Mouse (Mus musculus): Measurements from ENCODE around the gene Cyp2d26. TPM values are rescaled to one million over a fixed set of nuclear protein-coding genes. Genes with fewer than 3 reads are reported as not detected.

The Cyp2d26 gene
- total RNA-seq, 1 experiment, result not detected

DNA sequence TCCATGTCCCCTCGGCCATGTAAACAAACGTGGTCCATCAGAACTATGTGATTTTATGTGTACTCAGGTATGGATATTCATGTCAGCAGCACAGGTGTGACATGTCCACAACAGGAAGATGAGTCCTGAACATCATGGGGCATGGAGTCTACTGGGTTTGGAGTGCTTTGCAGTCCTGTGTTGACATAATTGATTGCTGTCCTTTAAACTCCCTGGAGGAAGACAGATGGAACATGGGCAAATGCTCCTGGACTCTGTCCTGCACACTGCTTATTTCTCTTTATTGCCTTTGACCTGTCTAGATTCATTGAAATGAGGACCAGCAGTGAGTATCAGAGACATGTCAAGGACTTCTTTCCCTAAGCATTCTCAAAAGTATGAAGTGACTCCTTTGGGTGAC, 28.2 kb downstream of the Cyp2d26 start:
- Histone ChIP-seq H3K36me3 (ENCODE audit: control insufficient read depth, insufficient read depth, low read length, poor library complexity, severe bottlenecking) (no peaks in the 10 kb centered on the region), H3K9ac (ENCODE audit: insufficient read depth, low read depth, low read length, poor library complexity, severe bottlenecking) (no peak overlapping the region), H3K9me3 (ENCODE audit: control insufficient read depth, insufficient read depth, low read depth, low read length) (no peaks in the 10 kb centered on the region), H3K27ac (ENCODE audit: insufficient read depth, low read depth, low read length, poor library complexity, severe bottlenecking) (no peak overlapping the region), H3K4me1 (ENCODE audit: control insufficient read depth in 2 of 2, insufficient read depth in 2 of 2, low read length in 2 of 2, poor library complexity in 1 of 2) (no peaks in the 10 kb centered on the region), H3K4me3 (ENCODE audit: insufficient read depth in 1 of 2, low read depth in 1 of 2, low read length in 2 of 2, poor library complexity in 1 of 2, severe bottlenecking in 1 of 2) (no peak overlapping the region)
- DNase-seq (ENCODE audit: low read depth, low spot score), result no peak
- no peak for TF ChIP-seq CHD2 (IDR thresholded peaks at IDR 0.05; ENCODE audit: low read depth, low read length)
- no peak for TF ChIP-seq MAFK (IDR thresholded peaks at IDR 0.05; ENCODE audit: insufficient read depth, low read depth, low read length)
- no peak for TF ChIP-seq ZC3H11A (IDR thresholded peaks at IDR 0.05; ENCODE audit: borderline replicate concordance, low read depth, low read length)
- TF ChIP-seq HCFC1 (IDR thresholded peaks at IDR 0.05; ENCODE audit: borderline replicate concordance, insufficient read depth, low read length), result no peak
- TF ChIP-seq ZNF384 (IDR thresholded peaks at IDR 0.05; ENCODE audit: low read depth, low read length), result no peak
- in situ Hi-C loops (cut with MboI; ENCODE audit: low sequenced_read_pairs in 2 of 2, unreplicated experiment in 2 of 2), result no loop called here

DNA sequence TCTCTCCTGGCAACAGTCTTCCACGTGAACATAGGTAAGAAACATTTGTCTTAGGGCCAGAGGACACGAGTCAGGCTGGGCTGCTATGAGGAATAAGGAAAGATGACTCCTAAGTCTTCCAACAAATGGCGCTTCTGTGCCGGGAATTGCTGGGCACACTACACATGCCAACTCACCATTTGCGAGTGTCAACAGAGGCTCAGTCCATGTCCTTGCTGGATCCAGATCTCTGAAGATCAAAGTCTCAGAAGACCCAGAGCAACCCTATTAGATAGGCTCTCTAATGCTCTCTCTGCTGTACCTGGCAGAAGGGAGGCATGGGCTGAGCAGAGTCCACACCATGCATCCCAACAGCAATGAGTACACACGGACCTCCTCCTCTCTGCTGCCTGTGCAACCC, 29.2 kb downstream of the Cyp2d26 start:
- Histone ChIP-seq H3K4me3 (ENCODE audit: insufficient read depth in 1 of 2, low read depth in 1 of 2, low read length in 2 of 2, poor library complexity in 1 of 2, severe bottlenecking in 1 of 2) (no peak overlapping the region), H3K27ac (ENCODE audit: insufficient read depth, low read depth, low read length, poor library complexity, severe bottlenecking) (no peak overlapping the region), H3K36me3 (ENCODE audit: control insufficient read depth, insufficient read depth, low read length, poor library complexity, severe bottlenecking) (no peaks in the 10 kb centered on the region), H3K9me3 (ENCODE audit: control insufficient read depth, insufficient read depth, low read depth, low read length) (no peaks in the 10 kb centered on the region), H3K9ac (ENCODE audit: insufficient read depth, low read depth, low read length, poor library complexity, severe bottlenecking) (no peak overlapping the region), H3K4me1 (ENCODE audit: control insufficient read depth in 2 of 2, insufficient read depth in 2 of 2, low read length in 2 of 2, poor library complexity in 1 of 2) (no peaks in the 10 kb centered on the region)
- in situ Hi-C loops (cut with MboI; ENCODE audit: low sequenced_read_pairs in 2 of 2, unreplicated experiment in 2 of 2), result no loop called here
- TF ChIP-seq ZC3H11A (IDR thresholded peaks at IDR 0.05; ENCODE audit: borderline replicate concordance, low read depth, low read length) (no peak), HCFC1 (IDR thresholded peaks at IDR 0.05; ENCODE audit: borderline replicate concordance, insufficient read depth, low read length) (no peak)
- DNase-seq (ENCODE audit: low read depth, low spot score), result no peak

DNA sequence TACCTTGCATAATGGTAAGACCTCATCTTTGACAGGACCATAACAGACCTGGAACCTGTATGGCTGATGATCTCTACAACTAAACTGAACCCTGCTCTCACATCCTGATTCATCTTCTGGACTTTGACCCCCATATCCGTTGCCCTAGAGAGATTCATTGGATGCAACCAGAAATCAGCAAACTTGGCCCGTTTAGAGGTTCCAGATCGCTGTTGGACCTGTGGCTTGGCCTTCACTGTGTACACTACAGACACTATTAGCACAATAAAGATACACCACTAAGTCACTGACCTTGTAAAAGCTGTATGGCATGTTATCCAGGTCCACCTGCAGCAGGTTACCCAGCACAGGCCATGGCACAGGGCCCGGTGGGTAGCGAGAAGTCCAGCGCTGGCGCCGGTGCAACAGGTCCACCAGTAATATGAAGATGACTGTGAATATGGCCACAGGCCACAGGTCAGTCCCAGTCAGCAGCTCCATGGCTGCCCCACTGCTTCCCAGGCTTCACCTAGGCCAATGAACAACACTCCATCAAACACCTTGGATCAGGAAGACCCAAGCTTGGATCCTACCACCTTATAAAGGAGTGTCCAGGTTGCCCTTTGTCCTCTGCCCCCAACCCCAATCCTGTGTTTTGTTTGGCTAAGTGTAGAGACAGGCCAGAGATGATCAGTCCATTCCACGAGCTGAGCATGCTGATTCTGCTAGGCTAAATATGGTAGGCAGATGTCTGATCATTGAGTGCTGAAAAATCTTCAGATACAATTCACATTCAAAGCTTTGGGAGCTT, 30.3 kb downstream of the Cyp2d26 start, which contains the start of gene Cyp2d40:
Gene Cyp2d40, minus strand, starts transcription at position 553 of the 790 bp plus-strand sequence.
- no peak for DNase-seq (ENCODE audit: low read depth, low spot score)
- no peak within 1 kb of the TSS for H3K27ac ChIP-seq (ENCODE audit: insufficient read depth, low read depth, low read length, poor library complexity, severe bottlenecking)
- H3K4me1 ChIP-seq (ENCODE audit: control insufficient read depth in 2 of 2, insufficient read depth in 2 of 2, low read length in 2 of 2, poor library complexity in 1 of 2), result no peaks in the 10 kb centered on the region
- in situ Hi-C loops (cut with MboI; ENCODE audit: low sequenced_read_pairs in 2 of 2, unreplicated experiment in 2 of 2), result no loop called here
- H3K4me3 ChIP-seq (ENCODE audit: insufficient read depth in 1 of 2, low read depth in 1 of 2, low read length in 2 of 2, poor library complexity in 1 of 2, severe bottlenecking in 1 of 2), result no peak within 1 kb of the TSS
- H3K9me3 ChIP-seq (ENCODE audit: control insufficient read depth, insufficient read depth, low read depth, low read length), result no peaks in the 10 kb centered on the region
- H3K9ac ChIP-seq (ENCODE audit: insufficient read depth, low read depth, low read length, poor library complexity, severe bottlenecking), result no peak within 1 kb of the TSS
- no peaks in the 10 kb centered on the region for H3K36me3 ChIP-seq (ENCODE audit: control insufficient read depth, insufficient read depth, low read length, poor library complexity, severe bottlenecking)
- no peak for TF ChIP-seq ZC3H11A (IDR thresholded peaks at IDR 0.05; ENCODE audit: borderline replicate concordance, low read depth, low read length)
- TF ChIP-seq MAFK (IDR thresholded peaks at IDR 0.05; ENCODE audit: insufficient read depth, low read depth, low read length), result no peak
- no peak for TF ChIP-seq ZNF384 (IDR thresholded peaks at IDR 0.05; ENCODE audit: low read depth, low read length)
- TF ChIP-seq CHD2 (IDR thresholded peaks at IDR 0.05; ENCODE audit: low read depth, low read length), result no peak

DNA sequence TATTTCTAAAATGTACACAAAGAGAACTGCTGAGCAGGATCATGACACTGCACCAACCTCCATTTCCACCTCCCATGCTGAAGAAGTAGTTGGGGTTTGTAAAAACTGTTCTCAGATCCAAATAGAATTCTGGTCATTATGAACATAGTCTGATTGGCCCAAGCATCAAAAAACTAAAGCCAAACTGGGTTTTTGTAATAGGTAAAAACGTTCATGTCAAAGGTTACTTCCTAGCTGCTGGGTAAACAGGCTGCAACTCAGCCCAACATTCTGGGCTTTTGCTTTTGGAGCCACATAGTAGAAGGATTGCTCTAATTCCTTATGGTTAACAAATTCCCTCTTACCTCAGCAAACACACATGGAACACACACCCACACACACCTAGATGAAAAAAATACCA, 46.0 kb downstream of the Cyp2d26 start:
- no peak overlapping the region for H3K27ac ChIP-seq (ENCODE audit: insufficient read depth, low read depth, low read length, poor library complexity, severe bottlenecking)
- no peak for TF ChIP-seq MAFK (IDR thresholded peaks at IDR 0.05; ENCODE audit: insufficient read depth, low read depth, low read length)
- no peak for TF ChIP-seq HCFC1 (IDR thresholded peaks at IDR 0.05; ENCODE audit: borderline replicate concordance, insufficient read depth, low read length)
- no peak for DNase-seq (ENCODE audit: low read depth, low spot score)
- H3K36me3 ChIP-seq (ENCODE audit: control insufficient read depth, insufficient read depth, low read length, poor library complexity, severe bottlenecking), result no peaks in the 10 kb centered on the region
- H3K4me3 ChIP-seq (ENCODE audit: insufficient read depth in 1 of 2, low read depth in 1 of 2, low read length in 2 of 2, poor library complexity in 1 of 2, severe bottlenecking in 1 of 2), result no peak overlapping the region
- in situ Hi-C loops (cut with MboI; ENCODE audit: low sequenced_read_pairs in 2 of 2, unreplicated experiment in 2 of 2), result no loop called here
- 0 out of 2 replicates have a peak, but pooled peaks cover 2% of the 10 kb centered on the region for H3K9me3 ChIP-seq (ENCODE audit: control insufficient read depth, insufficient read depth, low read depth, low read length)
- no peaks in the 10 kb centered on the region for H3K4me1 ChIP-seq (ENCODE audit: control insufficient read depth in 2 of 2, insufficient read depth in 2 of 2, low read length in 2 of 2, poor library complexity in 1 of 2)
- no peak overlapping the region for H3K9ac ChIP-seq (ENCODE audit: insufficient read depth, low read depth, low read length, poor library complexity, severe bottlenecking)

DNA sequence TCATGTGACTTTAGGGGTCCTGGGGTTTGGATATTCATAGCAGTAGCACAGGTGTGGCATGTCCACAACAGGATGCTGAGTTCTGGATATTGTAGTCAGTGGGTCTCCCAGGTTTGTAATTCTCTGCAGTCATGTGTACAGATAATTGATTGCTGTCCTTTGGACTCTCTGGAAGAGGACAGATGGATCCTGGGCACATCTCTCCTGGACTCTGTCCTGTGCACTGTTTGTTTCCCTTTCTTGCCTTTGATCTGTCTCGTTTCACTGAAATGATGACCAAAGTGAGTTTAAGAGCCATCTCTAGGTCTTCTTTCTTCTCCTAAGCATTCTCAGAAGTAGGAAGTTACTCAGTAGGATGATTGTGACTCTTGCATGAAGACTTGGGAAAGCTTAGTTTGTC, 46.6 kb downstream of the Cyp2d26 start:
- no peak overlapping the region for H3K4me3 ChIP-seq (ENCODE audit: insufficient read depth in 1 of 2, low read depth in 1 of 2, low read length in 2 of 2, poor library complexity in 1 of 2, severe bottlenecking in 1 of 2)
- no peak overlapping the region for H3K27ac ChIP-seq (ENCODE audit: insufficient read depth, low read depth, low read length, poor library complexity, severe bottlenecking)
- in situ Hi-C loops (cut with MboI; ENCODE audit: low sequenced_read_pairs in 2 of 2, unreplicated experiment in 2 of 2), result no loop called here
- H3K4me1 ChIP-seq (ENCODE audit: control insufficient read depth in 2 of 2, insufficient read depth in 2 of 2, low read length in 2 of 2, poor library complexity in 1 of 2), result no peaks in the 10 kb centered on the region
- no peak for DNase-seq (ENCODE audit: low read depth, low spot score)
- 0 out of 2 replicates have a peak, but pooled peaks cover 2% of the 10 kb centered on the region for H3K9me3 ChIP-seq (ENCODE audit: control insufficient read depth, insufficient read depth, low read depth, low read length)
- TF ChIP-seq HCFC1 (IDR thresholded peaks at IDR 0.05; ENCODE audit: borderline replicate concordance, insufficient read depth, low read length) (no peak), ZNF384 (IDR thresholded peaks at IDR 0.05; ENCODE audit: low read depth, low read length) (no peak), MAFK (IDR thresholded peaks at IDR 0.05; ENCODE audit: insufficient read depth, low read depth, low read length) (no peak), ZC3H11A (IDR thresholded peaks at IDR 0.05; ENCODE audit: borderline replicate concordance, low read depth, low read length) (no peak), CHD2 (IDR thresholded peaks at IDR 0.05; ENCODE audit: low read depth, low read length) (no peak)
- H3K9ac ChIP-seq (ENCODE audit: insufficient read depth, low read depth, low read length, poor library complexity, severe bottlenecking), result no peak overlapping the region
- no peaks in the 10 kb centered on the region for H3K36me3 ChIP-seq (ENCODE audit: control insufficient read depth, insufficient read depth, low read length, poor library complexity, severe bottlenecking)

Other genes with a start within 250 kb of the Cyp2d26 start
- gene Cyp2d12, start 239.2 kb downstream of the Cyp2d26 start, total RNA-seq (2012; rRNA removed), result not detected in 2 replicates
- not detected in 2 replicates for gene Cyp2d34, start 173.3 kb downstream of the Cyp2d26 start, total RNA-seq (2012; rRNA removed)
- not detected in 2 replicates for gene Cyp2d40, start 30.1 kb downstream of the Cyp2d26 start, total RNA-seq (2012; rRNA removed)
- 128 and 143 TPM in 2 replicates for gene Tcf20, start 193.6 kb upstream of the Cyp2d26 start, total RNA-seq (2012; rRNA removed)
- gene Nfam1, start 239.0 kb upstream of the Cyp2d26 start, total RNA-seq (2012; rRNA removed), result 1.7 and 2.1 TPM in 2 replicates

All from ES-E14 (cell line).